Mouse (Mus musculus): ENCODE data around the gene Galk2. TPM values are rescaled to one million over a fixed set of nuclear protein-coding genes. Genes with fewer than 3 reads are reported as not detected.

The Galk2 gene
- polyA plus RNA-seq, 1 experiment, result 33.5 TPM

GRCm38 (mm10) chr2:125943301-125943700 lies 84.4 kb downstream of the Galk2 start:
- DNase-seq (ENCODE audit: low spot score), result no peak

GRCm38 (mm10) chr2:125948195-125948594 lies 89.3 kb downstream of the Galk2 start:
- DNase-seq (ENCODE audit: low spot score), result no peak

GRCm38 (mm10) chr2:125968811-125969210 lies 109.9 kb downstream of the Galk2 start:
- DNase-seq (ENCODE audit: low spot score), result no peak

GRCm38 (mm10) chr2:125973207-125973606 lies 114.3 kb downstream of the Galk2 start:
- DNase-seq (ENCODE audit: low spot score), result no peak

GRCm38 (mm10) chr2:125975206-125975605 lies 116.3 kb downstream of the Galk2 start:
- DNase-seq (ENCODE audit: low spot score), result no peak

- DNase-seq (ENCODE audit: low spot score), result no peak
These were observed 117.0 kb downstream of the Galk2 start for GRCm38 (mm10) chr2:125975808-125976345.

GRCm38 (mm10) chr2:126002291-126002690 lies 143.4 kb downstream of the Galk2 start:
- no peak for DNase-seq (ENCODE audit: low spot score)

- DNase-seq (ENCODE audit: low spot score), result no peak
These were observed 147.2 kb downstream of the Galk2 start for GRCm38 (mm10) chr2:126006088-126006487.

- DNase-seq (ENCODE audit: low spot score), result no peak
These were observed 147.8 kb downstream of the Galk2 start for GRCm38 (mm10) chr2:126006742-126007141.

- DNase-seq (ENCODE audit: low spot score), result no peak
These were observed 156.2 kb downstream of the Galk2 start for GRCm38 (mm10) chr2:126014989-126015710.

GRCm38 (mm10) chr2:126015763-126016473 lies 157.0 kb downstream of the Galk2 start:
- DNase-seq (ENCODE audit: low spot score), result no peak

GRCm38 (mm10) chr2:126031186-126031900 lies 172.4 kb downstream of the Galk2 start:
- DNase-seq (ENCODE audit: low spot score), result no peak

- DNase-seq (ENCODE audit: low spot score), result no peak
These were observed 174.4 kb downstream of the Galk2 start for GRCm38 (mm10) chr2:126033114-126033972.

Other genes with a start within 250 kb of the Galk2 start
- gene Cep152, start 234.0 kb upstream of the Galk2 start, polyA plus RNA-seq (2012; rRNA removed), result 2.0 and 2.5 TPM in 2 replicates
- 61.5 and 71.9 TPM in 2 replicates for gene Eid1, start 186.0 kb upstream of the Galk2 start, polyA plus RNA-seq (2012; rRNA removed)
- gene Shc4, start 135.0 kb upstream of the Galk2 start, polyA plus RNA-seq (2012; rRNA removed), result 0.32 and 0.53 TPM in 2 replicates
- gene Secisbp2l, start 76.2 kb upstream of the Galk2 start, polyA plus RNA-seq (2012; rRNA removed), result 13.5 and 21.9 TPM in 2 replicates
- 71.3 and 91.3 TPM in 2 replicates for gene Cops2, start within 50 bp of the Galk2 start, polyA plus RNA-seq (2012; rRNA removed)
- 26.8 and 30.9 TPM in 2 replicates for gene Fgf7, start 175.5 kb downstream of the Galk2 start, polyA plus RNA-seq (2012; rRNA removed)